Mouse (Mus musculus) hindbrain, embryonic 12.5 days (tissue): Measurements from ENCODE around the gene Cisd3. TPM values are rescaled to one million over a fixed set of nuclear protein-coding genes. Genes with fewer than 3 reads are reported as not detected.
"Not testable (repeated sequence)": the region's sequence is repeated elsewhere in the genome, so short reads cannot be mapped to it uniquely, and the experiment has no call there.

Experiments used
- ATAC-seq: fragments of 200-750 bp; cut with Nextera tagmentation; 2 replicates; pipeline ENCODE4 v1.8.0; 2017; ENCODE audit warnings: moderate TSS enrichment; ENCODE audit not compliant: low FRiP score
- H3K27ac ChIP-seq: fragments of 300-500 bp; sonication (generic); 2 replicates; pipeline ENCODE4 v1.5.1; 2016; ENCODE audit warnings: mild to moderate bottlenecking
- H3K27me3 ChIP-seq: fragments of 300-500 bp; sonication (generic); 2 replicates; pipeline ENCODE4 v1.6.1; 2016; ENCODE audit warnings: mild to moderate bottlenecking
- H3K36me3 ChIP-seq: fragments of 300-500 bp; sonication (generic); 2 replicates; pipeline ENCODE4 v1.6.1; 2016; ENCODE audit warnings: mild to moderate bottlenecking
- H3K4me1 ChIP-seq: fragments of 300-500 bp; sonication (generic); 2 replicates; pipeline ENCODE4 v1.6.1; 2016
- H3K4me2 ChIP-seq: fragments of 300-500 bp; sonication (generic); replicated peaks from 2 replicates; pipeline ENCODE4 v1.6.1; 2016; ENCODE audit warnings: mild to moderate bottlenecking
- H3K4me3 ChIP-seq: fragments of 300-500 bp; sonication (generic); 2 replicates; pipeline ENCODE4 v1.5.1; 2016; ENCODE audit warnings: mild to moderate bottlenecking
- H3K9ac ChIP-seq: fragments of 300-500 bp; sonication (generic); 2 replicates; pipeline ENCODE4 v1.6.1; 2016; ENCODE audit warnings: mild to moderate bottlenecking, moderate library complexity
- H3K9me3 ChIP-seq: fragments of 300-500 bp; sonication (generic); replicated peaks from 2 replicates; pipeline ENCODE4 v1.6.1; 2016; ENCODE audit warnings: mild to moderate bottlenecking
- WGBS: fragments of 180-500 bp; shearing (Covaris S2); methylation state at CpG from one replicate; pipeline ENCODE4 v1.1.7; 2016; 5-methylcytosine and 5-hydroxymethylcytosine counted together
- polyA plus RNA-seq: library from polyadenylated mRNA; unstranded; fragments of >200 nt; fragmentation: Nextera tagmentation; extraction: Ambion mirVana; gene quantifications from 2 replicates; pipeline ENCODE4 v1.2.1, GENCODE M21; 2016

The Cisd3 gene
- polyA plus RNA-seq = 14.7 and 17.1 TPM in 2 replicates

DNA sequence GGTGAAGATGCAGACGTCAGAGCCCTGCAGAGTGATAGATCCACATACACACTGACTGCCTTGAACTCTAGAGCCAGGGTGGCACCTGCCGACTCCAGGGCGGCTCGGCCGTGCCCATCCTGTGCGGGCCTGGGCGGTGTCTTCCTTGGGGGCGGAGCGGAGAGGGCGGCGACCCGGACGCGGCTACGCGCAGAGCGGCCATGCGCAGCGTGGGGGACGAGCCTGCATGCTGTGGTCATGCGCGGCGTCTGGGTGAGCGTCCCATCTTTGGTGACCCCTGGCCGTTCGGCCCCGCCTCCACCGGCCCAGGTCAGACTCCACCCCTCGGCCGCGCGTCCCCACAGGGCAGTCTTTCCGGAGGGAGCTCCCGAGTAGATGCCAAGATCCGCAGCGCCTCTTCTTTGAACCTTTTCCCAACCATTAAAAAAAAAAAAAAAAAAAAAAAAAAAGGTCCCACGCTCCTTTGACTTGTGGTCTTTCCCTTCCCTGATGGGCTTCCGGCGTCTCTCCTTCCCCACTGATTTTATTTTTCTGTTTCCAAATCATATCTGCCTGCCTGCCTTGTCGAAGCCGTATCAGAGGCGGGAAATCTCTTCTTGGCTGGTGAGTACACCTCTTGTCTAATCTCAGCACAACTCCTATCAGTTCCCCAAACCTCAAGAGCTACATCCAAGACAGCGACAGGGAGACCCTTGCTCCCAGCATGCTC is at the start of gene Cisd3:
Gene Cisd3, plus strand, starts transcription at position 214 of the 709 bp plus-strand sequence.
- H3K27ac ChIP-seq = peak within 1 kb of the TSS; percentile 40

GRCm38 (mm10) chr11:97641668-97642067 is 44.0 kb upstream of the Cisd3 start:
- H3K4me2 ChIP-seq = no peak overlapping the region
- no peak overlapping the region for H3K4me3 ChIP-seq
- H3K9me3 ChIP-seq = 0 out of 2 replicates have a peak, but pooled peaks cover 3% of the 10 kb centered on the region
- no peaks in the 10 kb centered on the region for H3K4me1 ChIP-seq
- H3K9ac ChIP-seq = no peak overlapping the region
- no peak for ATAC-seq
- no peaks in the 10 kb centered on the region for H3K36me3 ChIP-seq
- 68% methylated on average over 8 of the region's 8 CpGs for WGBS
- no peak overlapping the region for H3K27ac ChIP-seq
- H3K27me3 ChIP-seq = no peaks in the 10 kb centered on the region

More for the DNA sequence above, at the start of gene Cisd3:
- H3K4me3 ChIP-seq = peak within 1 kb of the TSS; percentile 42
- peak within 1 kb of the TSS; percentile 57 for H3K9ac ChIP-seq
- ATAC-seq = peak; percentile 72
- WGBS = 2% methylated on average over 43 of the region's 43 CpGs
- H3K4me1 ChIP-seq = peaks cover 16% of the 10 kb centered on the region
- peaks cover 52% of the 10 kb centered on the region for H3K36me3 ChIP-seq
- no peaks in the 10 kb centered on the region for H3K27me3 ChIP-seq
- peak within 1 kb of the TSS; percentile 88 for H3K4me2 ChIP-seq
- no peaks in the 10 kb centered on the region for H3K9me3 ChIP-seq

DNA sequence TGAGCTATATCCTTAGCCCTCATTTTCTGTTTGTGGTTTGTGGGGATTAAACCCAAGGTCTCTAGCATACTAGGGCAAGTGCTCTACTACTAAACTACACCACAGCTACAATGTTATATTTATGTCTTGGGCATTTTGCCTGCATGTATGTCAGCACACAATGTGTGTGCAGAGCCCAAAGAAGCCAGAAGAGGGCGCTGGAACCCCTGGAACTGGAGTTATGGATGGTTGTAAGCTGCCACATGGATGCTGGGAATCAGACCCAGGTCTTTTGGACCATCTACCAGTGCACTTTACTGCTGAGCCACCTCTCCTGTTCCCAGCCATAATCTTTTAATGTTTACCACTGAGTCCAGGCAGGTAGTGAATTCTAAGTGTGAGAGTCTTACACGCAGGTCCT is 42.9 kb upstream of the Cisd3 start:
- Histone ChIP-seq H3K9me3 (0 out of 2 replicates have a peak, but pooled peaks cover 3% of the 10 kb centered on the region), H3K36me3 (no peaks in the 10 kb centered on the region), H3K4me3 (no peak overlapping the region), H3K4me2 (no peak overlapping the region), H3K4me1 (no peaks in the 10 kb centered on the region), H3K27me3 (no peaks in the 10 kb centered on the region), H3K9ac (no peak overlapping the region), H3K27ac (no peak overlapping the region)
- ATAC-seq = no peak
- WGBS = 48% methylated on average over 2 of the region's 2 CpGs

DNA sequence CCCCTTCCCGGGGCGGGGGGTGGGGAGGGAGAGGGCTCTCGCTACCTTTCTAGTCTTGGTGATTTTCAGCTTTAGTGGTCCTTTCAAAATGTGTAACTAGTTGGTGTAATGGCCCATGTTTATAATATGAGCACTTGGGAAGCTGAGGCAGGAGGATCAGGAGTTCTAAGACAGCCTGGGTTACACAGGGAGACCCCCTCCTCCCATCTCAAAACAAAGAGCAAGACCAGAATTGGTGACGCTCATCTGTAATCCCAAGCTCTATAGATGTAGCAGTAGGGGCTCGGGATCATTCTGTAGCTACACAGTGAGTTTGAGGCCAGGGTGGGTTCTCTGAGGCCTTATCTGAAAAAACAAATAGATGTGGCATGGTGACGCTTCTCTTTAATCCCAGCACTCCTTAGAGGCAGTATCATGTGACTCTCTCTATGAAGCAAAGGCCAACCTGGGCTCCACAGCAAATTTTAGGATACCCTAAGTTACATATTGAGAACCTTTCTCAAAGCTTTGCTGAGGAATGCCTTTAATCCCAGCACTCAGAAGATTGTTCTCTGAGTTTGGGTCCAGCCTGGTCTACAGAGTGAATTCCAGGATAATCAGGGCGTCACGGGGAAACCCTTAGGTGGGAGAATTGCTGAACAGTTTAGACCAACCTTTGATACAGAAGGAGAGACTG is 42.1 kb upstream of the Cisd3 start:
- H3K4me1 ChIP-seq = no peaks in the 10 kb centered on the region
- H3K9ac ChIP-seq = no peak overlapping the region
- no peak overlapping the region for H3K4me3 ChIP-seq
- no peak for ATAC-seq
- H3K36me3 ChIP-seq = no peaks in the 10 kb centered on the region
- no peaks in the 10 kb centered on the region for H3K27me3 ChIP-seq
- H3K4me2 ChIP-seq = no peak overlapping the region
- H3K27ac ChIP-seq = no peak overlapping the region
- 84% methylated on average over 8 of the region's 8 CpGs for WGBS
- H3K9me3 ChIP-seq = 0 out of 2 replicates have a peak, but pooled peaks cover 3% of the 10 kb centered on the region

GRCm38 (mm10) chr11:97644834-97645233 is 40.8 kb upstream of the Cisd3 start:
- H3K9me3 ChIP-seq = 0 out of 2 replicates have a peak, but pooled peaks cover 3% of the 10 kb centered on the region
- H3K4me1 ChIP-seq = no peaks in the 10 kb centered on the region
- no peak overlapping the region for H3K9ac ChIP-seq
- WGBS = 4% methylated on average over 6 of the region's 6 CpGs
- ATAC-seq = no peak
- H3K27me3 ChIP-seq = no peaks in the 10 kb centered on the region
- H3K36me3 ChIP-seq = no peaks in the 10 kb centered on the region
- H3K27ac ChIP-seq = no peak overlapping the region
- H3K4me2 ChIP-seq = no peak overlapping the region
- H3K4me3 ChIP-seq = no peak overlapping the region

- not testable (repeated sequence) for H3K36me3 ChIP-seq, H3K9me3 ChIP-seq, H3K27me3 ChIP-seq, H3K4me2 ChIP-seq, H3K9ac ChIP-seq, H3K27ac ChIP-seq, ATAC-seq, H3K4me1 ChIP-seq, H3K4me3 ChIP-seq
- 88% methylated on average over 3 of the region's 4 CpGs for WGBS
Measured at GRCm38 (mm10) chr11:97648541-97648940, 37.1 kb upstream of the Cisd3 start.

GRCm38 (mm10) chr11:97650341-97650740 is 35.3 kb upstream of the Cisd3 start:
- H3K4me1 ChIP-seq = no peaks in the 10 kb centered on the region
- ATAC-seq = no peak
- H3K9ac ChIP-seq = no peak overlapping the region
- H3K4me2 ChIP-seq = no peak overlapping the region
- H3K27ac ChIP-seq = no peak overlapping the region
- H3K4me3 ChIP-seq = no peak overlapping the region
- H3K9me3 ChIP-seq = no peaks in the 10 kb centered on the region
- H3K27me3 ChIP-seq = peaks cover 3% of the 10 kb centered on the region; the same call in 1 of the 2 replicates
- H3K36me3 ChIP-seq = no peaks in the 10 kb centered on the region
- WGBS = 75% methylated on average over 5 of the region's 5 CpGs

GRCm38 (mm10) chr11:97653376-97653775 is 32.2 kb upstream of the Cisd3 start:
- H3K4me2 ChIP-seq, H3K27me3 ChIP-seq, ATAC-seq, H3K36me3 ChIP-seq, H3K4me1 ChIP-seq, H3K9me3 ChIP-seq, H3K9ac ChIP-seq, H3K27ac ChIP-seq, H3K4me3 ChIP-seq: not testable (repeated sequence)
- 92% methylated on average over 11 of the region's 11 CpGs for WGBS

DNA sequence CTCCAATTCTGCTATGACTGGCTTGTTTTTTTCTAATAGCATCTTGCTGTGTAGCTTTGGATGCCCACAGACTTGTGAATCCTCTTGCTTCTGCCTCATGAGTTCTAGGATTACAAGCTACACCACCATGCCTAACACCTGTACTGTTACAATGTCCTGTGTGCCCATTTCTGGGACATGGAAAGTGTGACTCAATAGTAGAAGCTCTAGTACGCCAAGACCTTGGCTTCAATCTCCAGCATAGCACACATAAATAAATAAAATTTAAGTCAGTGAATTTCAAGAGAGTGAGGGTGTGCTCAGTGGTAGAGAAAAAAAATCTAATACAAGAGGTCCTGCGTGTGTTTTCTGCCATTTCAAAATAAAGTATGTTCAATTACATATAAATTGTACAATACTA is 31.4 kb upstream of the Cisd3 start:
- ATAC-seq = no peak
- H3K27ac ChIP-seq = no peak overlapping the region
- H3K27me3 ChIP-seq = peaks cover 3% of the 10 kb centered on the region; the same call in 1 of the 2 replicates
- 95% methylated on average over 2 of the region's 2 CpGs for WGBS
- H3K4me2 ChIP-seq = no peak overlapping the region
- no peak overlapping the region for H3K4me3 ChIP-seq
- no peaks in the 10 kb centered on the region for H3K9me3 ChIP-seq
- H3K9ac ChIP-seq = no peak overlapping the region
- H3K36me3 ChIP-seq = no peaks in the 10 kb centered on the region
- peaks cover 2% of the 10 kb centered on the region for H3K4me1 ChIP-seq

DNA sequence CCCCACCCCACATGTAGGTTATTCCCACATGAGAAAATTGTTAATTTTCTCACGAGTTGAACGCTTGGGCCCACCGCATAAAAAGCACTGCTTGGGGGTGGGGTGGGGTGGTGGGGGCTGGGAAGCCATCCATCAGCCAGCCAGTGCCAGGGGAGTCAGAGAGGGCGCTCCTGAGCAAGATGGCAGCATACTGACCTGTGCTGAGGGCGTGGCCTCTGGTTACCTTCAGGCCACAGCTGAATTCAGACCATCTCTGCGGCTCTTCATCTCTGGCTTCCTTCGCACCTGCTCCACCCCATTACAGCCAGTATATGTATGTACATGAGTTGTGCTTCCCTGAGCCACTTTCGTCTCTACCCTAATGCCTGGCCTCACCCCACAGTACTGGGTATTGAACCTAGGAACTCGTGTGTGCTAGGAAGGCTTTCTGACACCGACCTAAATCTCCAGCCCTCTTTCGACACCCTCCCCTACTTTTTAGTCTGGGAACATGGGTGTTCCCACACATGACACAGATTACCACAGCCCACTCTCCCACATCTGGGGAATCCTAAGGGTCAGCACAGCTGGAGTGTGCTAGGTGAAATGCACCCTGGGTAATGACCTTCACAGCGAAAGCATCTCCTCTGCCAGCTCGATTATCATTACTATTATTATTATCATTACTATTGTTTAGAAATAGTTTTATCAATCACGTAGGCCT is 29.2 kb upstream of the Cisd3 start:
- H3K27ac ChIP-seq = no peak overlapping the region
- no peak overlapping the region for H3K4me3 ChIP-seq
- H3K4me2 ChIP-seq = no peak overlapping the region
- no peaks in the 10 kb centered on the region for H3K36me3 ChIP-seq
- H3K27me3 ChIP-seq = peaks cover 8% of the 10 kb centered on the region
- H3K4me1 ChIP-seq = peaks cover 14% of the 10 kb centered on the region
- no peak for ATAC-seq
- WGBS = 77% methylated on average over 14 of the region's 14 CpGs
- H3K9ac ChIP-seq = no peak overlapping the region
- no peaks in the 10 kb centered on the region for H3K9me3 ChIP-seq

DNA sequence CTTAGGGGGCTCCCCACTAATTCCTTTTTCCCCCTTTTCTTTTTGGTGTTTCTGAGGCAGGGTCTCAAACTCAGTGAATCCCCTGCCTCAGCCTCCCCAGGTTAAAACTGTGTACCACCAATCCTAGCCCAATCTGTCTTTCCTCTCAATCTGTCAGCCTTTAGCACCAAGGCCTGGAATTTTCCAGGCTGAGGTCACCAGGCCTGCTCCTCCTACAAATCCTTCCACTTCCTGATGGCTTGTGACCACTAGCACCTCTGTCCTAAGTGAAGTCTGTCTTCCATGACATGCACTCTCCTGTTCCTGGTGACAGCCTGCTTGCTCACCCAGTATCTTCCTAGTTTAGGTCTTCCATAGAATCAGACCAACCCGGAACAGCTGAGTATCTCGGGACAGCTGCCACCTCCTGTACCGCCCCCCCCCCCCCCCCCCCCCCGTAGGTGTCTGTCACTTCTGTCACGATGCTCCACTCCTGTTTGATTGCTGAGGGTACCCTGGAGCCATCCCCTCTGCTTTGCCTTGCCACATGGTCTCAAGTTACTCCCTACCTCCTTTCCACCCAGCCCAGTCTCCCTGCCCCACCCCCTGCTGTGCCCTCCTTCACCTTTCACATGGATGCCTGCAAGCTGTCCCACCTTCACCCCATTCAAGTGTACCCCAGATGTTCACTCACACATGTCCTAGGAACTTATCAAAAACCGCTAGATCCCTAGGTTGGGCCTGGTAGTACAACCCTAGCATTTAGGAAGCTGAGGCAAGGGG is 28.3 kb upstream of the Cisd3 start:
- Histone ChIP-seq H3K9ac (no peak overlapping the region), H3K4me1 (peaks cover 22% of the 10 kb centered on the region), H3K27me3 (peaks cover 18% of the 10 kb centered on the region), H3K4me2 (no peak overlapping the region), H3K9me3 (no peaks in the 10 kb centered on the region), H3K27ac (no peak overlapping the region), H3K36me3 (no peaks in the 10 kb centered on the region), H3K4me3 (no peak overlapping the region)
- no peak for ATAC-seq
- 74% methylated on average over 2 of the region's 6 CpGs for WGBS

DNA sequence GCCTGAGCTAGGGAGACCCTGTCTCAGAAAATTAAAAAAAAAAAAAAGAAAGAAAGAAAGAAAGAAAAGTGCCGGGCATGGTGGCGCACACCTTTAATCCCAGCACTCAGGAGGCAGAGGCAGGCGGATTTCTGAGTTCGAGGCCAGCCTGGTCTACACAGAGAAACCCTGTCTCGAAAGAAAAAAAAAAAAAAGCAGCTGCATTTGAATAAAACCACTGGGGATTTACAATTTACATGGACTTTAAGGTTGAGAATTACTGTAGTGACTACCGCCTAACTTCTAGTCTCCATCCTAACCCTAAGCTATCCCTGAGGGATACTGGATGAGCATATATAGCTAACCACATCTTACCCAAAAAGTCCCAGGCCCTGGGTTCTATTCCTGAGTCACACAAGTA is 27.7 kb upstream of the Cisd3 start:
- not testable (repeated sequence) for H3K4me2 ChIP-seq, H3K9me3 ChIP-seq, H3K9ac ChIP-seq, H3K36me3 ChIP-seq, ATAC-seq, H3K4me3 ChIP-seq, H3K27ac ChIP-seq
- peaks cover 19% of the 10 kb centered on the region for H3K27me3 ChIP-seq
- 94% methylated on average over 6 of the region's 6 CpGs for WGBS
- peaks cover 22% of the 10 kb centered on the region for H3K4me1 ChIP-seq
